Mouse (Mus musculus) neural tube, embryonic 14.5 days (tissue): Measurements from ENCODE around the gene Gm10277. TPM values are rescaled to one million over a fixed set of nuclear protein-coding genes. Genes with fewer than 3 reads are reported as not detected.

Experiments
- ATAC-seq: fragments of 200-750 bp; cut with Nextera tagmentation; 2 replicates; pipeline ENCODE4 v1.8.0; 2017; ENCODE audit warnings: low read depth, mild to moderate bottlenecking, moderate TSS enrichment, moderate library complexity
- H3K27ac ChIP-seq: fragments of 300-500 bp; sonication (generic); 2 replicates; pipeline ENCODE4 v1.5.1; 2014; ENCODE audit warnings: low read depth, mild to moderate bottlenecking, control low read depth, low read length, moderate library complexity, mixed read lengths
- H3K27me3 ChIP-seq: fragments of 300-500 bp; sonication (generic); 2 replicates; pipeline ENCODE4 v1.6.1; 2014; ENCODE audit warnings: low read length; ENCODE audit not compliant: control insufficient read depth, insufficient read depth
- H3K36me3 ChIP-seq: fragments of 300-500 bp; sonication (generic); 2 replicates; pipeline ENCODE4 v1.6.1; 2014; ENCODE audit warnings: low read length, mixed read lengths; ENCODE audit not compliant: control insufficient read depth, insufficient read depth
- H3K4me1 ChIP-seq: fragments of 300-500 bp; sonication (generic); 2 replicates; pipeline ENCODE4 v1.6.1; 2014; ENCODE audit warnings: low read length; ENCODE audit not compliant: control insufficient read depth, insufficient read depth
- H3K4me2 ChIP-seq: fragments of 300-500 bp; sonication (generic); 2 replicates; pipeline ENCODE4 v1.6.1; 2014; ENCODE audit warnings: mild to moderate bottlenecking, low read depth, low read length, control low read depth
- H3K4me3 ChIP-seq: fragments of 300-500 bp; sonication (generic); 2 replicates; pipeline ENCODE4 v1.5.1; 2014; ENCODE audit warnings: low read depth, low read length, control low read depth, mixed read lengths
- H3K9ac ChIP-seq: fragments of 300-500 bp; sonication (generic); replicated peaks from 2 replicates; pipeline ENCODE4 v1.6.1; 2014; ENCODE audit warnings: low read depth, mild to moderate bottlenecking, control low read depth, low read length, mixed read lengths
- H3K9me3 ChIP-seq: fragments of 300-500 bp; sonication (generic); 2 replicates; pipeline ENCODE4 v1.6.1; 2016; ENCODE audit warnings: low read length; ENCODE audit not compliant: control insufficient read depth
- WGBS: fragments of 180-500 bp; shearing (Covaris S2); extraction: QIAGEN DNeasy Blood & Tissue Kit; methylation state at CpG from one replicate; pipeline ENCODE4 v1.1.7; 2014; 5-methylcytosine and 5-hydroxymethylcytosine counted together
- polyA plus RNA-seq: library from polyadenylated mRNA; unstranded; fragments of >200 nt; fragmentation: Nextera tagmentation; extraction: Ambion mirVana; gene quantifications from 2 replicates; pipeline ENCODE4 v1.2.1, GENCODE M21; 2014

Gm10277 gene
- polyA plus RNA-seq, 1 experiment from 2014 or later, result 2.1 TPM

- Histone ChIP-seq H3K9ac (no peak overlapping the region), H3K27ac (no peak overlapping the region), H3K4me1 (peaks cover 17% of the 10 kb centered on the region; the same call in 1 of the 2 replicates), H3K4me3 (no peak overlapping the region), H3K4me2 (no peak overlapping the region), H3K27me3 (peaks cover 3% of the 10 kb centered on the region; the same call in 1 of the 2 replicates), H3K36me3 (peaks cover 40% of the 10 kb centered on the region), H3K9me3 (no peaks in the 10 kb centered on the region)
- ATAC-seq, result peak; percentile 52
- 50% methylated on average over 18 of the region's 18 CpGs for WGBS
Observed at GRCm38 (mm10) chr11:77827241-77827995, 39.9 kb upstream of the Gm10277 start.

- Histone ChIP-seq H3K4me1 (peaks cover 17% of the 10 kb centered on the region; the same call in 1 of the 2 replicates), H3K27me3 (peaks cover 3% of the 10 kb centered on the region; the same call in 1 of the 2 replicates), H3K4me3 (no peak overlapping the region), H3K27ac (peak overlapping the region; percentile 58; the same call in 1 of the 2 replicates), H3K36me3 (peaks cover 35% of the 10 kb centered on the region), H3K9me3 (no peaks in the 10 kb centered on the region), H3K4me2 (no peak overlapping the region), H3K9ac (no peak overlapping the region)
- ATAC-seq, result no peak
- WGBS, result 43% methylated on average over 3 of the region's 3 CpGs
Observed at GRCm38 (mm10) chr11:77826311-77826710, 38.8 kb upstream of the Gm10277 start.

DNA sequence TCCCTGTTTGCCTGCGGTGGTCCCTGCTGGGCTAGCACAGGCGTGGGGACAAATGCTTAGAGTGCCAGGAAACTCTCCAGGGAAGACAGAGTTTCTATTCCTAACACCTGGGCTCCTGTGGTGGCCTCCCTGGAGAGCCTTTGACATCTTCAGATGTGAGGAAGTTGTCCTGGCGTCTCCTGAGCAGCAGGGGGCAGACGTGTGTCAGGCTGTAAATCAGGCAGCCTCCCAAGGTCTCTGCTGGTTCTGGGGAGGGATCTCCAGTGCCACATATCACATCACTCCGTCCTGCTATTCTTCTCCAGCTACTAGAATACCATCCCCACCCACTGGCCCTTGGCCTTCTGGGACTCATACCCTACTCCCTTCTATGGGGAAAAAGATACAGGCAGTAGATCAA is 38.3 kb upstream of the Gm10277 start:
- peaks cover 40% of the 10 kb centered on the region for H3K36me3 ChIP-seq
- no peak overlapping the region for H3K4me3 ChIP-seq
- H3K9me3 ChIP-seq, result no peaks in the 10 kb centered on the region
- H3K27me3 ChIP-seq, result peaks cover 3% of the 10 kb centered on the region; the same call in 1 of the 2 replicates
- H3K4me2 ChIP-seq, result no peak overlapping the region
- no peak for ATAC-seq
- peak overlapping the region; percentile 58; the same call in 1 of the 2 replicates for H3K27ac ChIP-seq
- peaks cover 15% of the 10 kb centered on the region; the same call in 1 of the 2 replicates for H3K4me1 ChIP-seq
- WGBS, result 2% methylated on average over 5 of the region's 5 CpGs
- no peak overlapping the region for H3K9ac ChIP-seq

DNA sequence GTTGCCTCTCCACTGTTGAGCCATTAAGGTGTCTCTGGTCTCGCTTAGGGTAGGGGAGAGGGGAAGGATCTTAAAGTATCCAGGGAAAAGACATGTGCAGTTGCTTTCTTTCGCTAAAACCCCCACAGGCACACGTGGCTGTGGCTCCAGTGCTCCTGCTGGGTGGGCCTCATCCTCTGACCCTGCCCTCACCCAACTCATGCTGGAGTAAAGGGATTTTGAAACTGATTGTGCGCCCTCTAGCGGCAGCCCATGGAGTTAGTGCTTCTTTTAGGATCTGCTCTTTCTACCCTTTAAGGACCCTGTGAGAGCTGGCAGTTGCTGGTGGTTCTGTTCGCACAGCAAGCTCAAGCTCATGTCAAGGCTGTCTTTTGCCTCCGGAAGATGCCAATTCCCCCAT is 35.2 kb upstream of the Gm10277 start:
- H3K4me2 ChIP-seq, result no peak overlapping the region
- no peak overlapping the region for H3K9ac ChIP-seq
- no peak overlapping the region for H3K27ac ChIP-seq
- no peak overlapping the region for H3K4me3 ChIP-seq
- H3K4me1 ChIP-seq, result peaks cover 12% of the 10 kb centered on the region; the same call in 1 of the 2 replicates
- peaks cover 3% of the 10 kb centered on the region; the same call in 1 of the 2 replicates for H3K27me3 ChIP-seq
- peaks cover 48% of the 10 kb centered on the region for H3K36me3 ChIP-seq
- no peaks in the 10 kb centered on the region for H3K9me3 ChIP-seq
- ATAC-seq, result no peak
- 16% methylated on average over 7 of the region's 7 CpGs for WGBS

DNA sequence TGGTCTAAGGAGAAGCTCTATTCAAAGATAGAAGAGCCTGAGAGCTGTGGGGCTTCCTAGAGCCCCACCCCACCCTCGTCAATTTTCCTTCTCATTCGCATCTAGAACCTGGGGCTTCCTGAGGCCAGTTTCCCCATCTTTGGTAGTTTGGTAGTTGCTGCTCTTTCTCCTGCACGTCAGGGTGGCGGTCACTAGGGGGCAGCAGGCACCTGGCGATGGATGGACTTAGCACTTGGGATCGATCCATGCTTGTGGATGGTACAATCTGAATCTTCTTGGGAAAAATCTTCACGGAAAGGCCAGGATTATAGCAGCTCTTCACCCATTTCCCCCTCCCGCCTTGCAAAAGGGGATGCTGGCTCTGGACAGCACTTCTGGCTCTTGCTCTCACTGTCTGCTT is 34.1 kb upstream of the Gm10277 start:
- H3K4me3 ChIP-seq, result no peak overlapping the region
- H3K27me3 ChIP-seq, result peaks cover 3% of the 10 kb centered on the region; the same call in 1 of the 2 replicates
- no peaks in the 10 kb centered on the region for H3K9me3 ChIP-seq
- WGBS, result 13% methylated on average over 8 of the region's 8 CpGs
- H3K9ac ChIP-seq, result no peak overlapping the region
- H3K36me3 ChIP-seq, result peaks cover 50% of the 10 kb centered on the region
- ATAC-seq, result no peak
- H3K4me1 ChIP-seq, result peaks cover 9% of the 10 kb centered on the region; the same call in 1 of the 2 replicates
- no peak overlapping the region for H3K27ac ChIP-seq
- H3K4me2 ChIP-seq, result no peak overlapping the region

DNA sequence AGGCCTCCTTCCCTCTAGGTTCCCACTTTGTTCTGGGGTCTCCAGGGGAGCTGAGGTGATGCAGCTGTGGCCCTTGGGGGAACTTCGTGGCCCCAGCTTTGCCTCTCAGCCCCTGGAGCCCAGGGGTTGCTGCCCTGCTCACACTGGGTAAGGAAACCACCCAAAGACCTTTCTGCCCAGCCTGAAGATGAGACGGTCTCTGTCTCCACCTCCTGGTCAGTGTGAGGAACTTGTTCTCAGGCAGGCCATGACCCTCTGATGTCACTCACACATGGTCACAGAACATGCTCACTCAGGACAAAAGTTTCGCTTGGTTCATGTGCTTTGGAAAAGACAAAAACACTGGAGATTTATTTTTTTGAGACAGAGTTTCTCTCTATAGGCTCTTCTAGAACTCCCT is 28.5 kb upstream of the Gm10277 start:
- H3K4me2 ChIP-seq, result no peak overlapping the region
- no peak overlapping the region for H3K4me3 ChIP-seq
- no peaks in the 10 kb centered on the region for H3K4me1 ChIP-seq
- no peaks in the 10 kb centered on the region for H3K9me3 ChIP-seq
- no peaks in the 10 kb centered on the region for H3K27me3 ChIP-seq
- peaks cover 30% of the 10 kb centered on the region for H3K36me3 ChIP-seq
- no peak overlapping the region for H3K9ac ChIP-seq
- 22% methylated on average over 3 of the region's 3 CpGs for WGBS
- H3K27ac ChIP-seq, result no peak overlapping the region
- ATAC-seq, result 0 out of 2 replicates have a peak, but pooled peaks have one; percentile 50

- Histone ChIP-seq H3K9me3 (no peaks in the 10 kb centered on the region), H3K9ac (no peak overlapping the region), H3K36me3 (peaks cover 19% of the 10 kb centered on the region), H3K4me1 (no peaks in the 10 kb centered on the region), H3K27me3 (no peaks in the 10 kb centered on the region), H3K27ac (no peak overlapping the region), H3K4me2 (no peak overlapping the region), H3K4me3 (no peak overlapping the region)
- 75% methylated on average over 2 of the region's 2 CpGs for WGBS
- ATAC-seq, result no peak
Observed at GRCm38 (mm10) chr11:77813969-77814368, 26.4 kb upstream of the Gm10277 start.

DNA sequence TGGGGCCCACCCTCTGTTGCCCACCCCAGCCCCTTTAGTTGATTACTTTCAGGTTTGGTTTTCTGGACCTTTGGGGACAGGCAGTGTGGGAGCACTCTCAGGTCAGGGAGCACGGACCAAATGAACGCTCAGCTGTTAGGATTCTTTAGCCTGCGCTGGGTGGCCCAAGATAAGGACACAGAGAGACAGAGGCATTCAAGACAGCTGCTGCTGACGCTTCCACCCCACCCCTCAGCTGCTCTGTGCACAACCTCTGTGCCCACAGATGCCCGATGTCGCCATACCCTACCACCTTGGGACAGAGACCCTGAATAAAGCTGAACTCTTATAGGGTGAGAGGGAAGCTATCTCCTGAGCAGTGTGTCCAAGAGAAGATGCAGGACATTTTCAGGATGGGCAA is 22.5 kb upstream of the Gm10277 start:
- H3K4me2 ChIP-seq, result no peak overlapping the region
- H3K36me3 ChIP-seq, result peaks cover 5% of the 10 kb centered on the region; the same call in 1 of the 2 replicates
- H3K4me1 ChIP-seq, result peaks cover 6% of the 10 kb centered on the region; the same call in 1 of the 2 replicates
- no peak overlapping the region for H3K27ac ChIP-seq
- no peak overlapping the region for H3K9ac ChIP-seq
- ATAC-seq, result no peak
- 93% methylated on average over 6 of the region's 6 CpGs for WGBS
- H3K4me3 ChIP-seq, result no peak overlapping the region
- H3K27me3 ChIP-seq, result no peaks in the 10 kb centered on the region
- H3K9me3 ChIP-seq, result no peaks in the 10 kb centered on the region

DNA sequence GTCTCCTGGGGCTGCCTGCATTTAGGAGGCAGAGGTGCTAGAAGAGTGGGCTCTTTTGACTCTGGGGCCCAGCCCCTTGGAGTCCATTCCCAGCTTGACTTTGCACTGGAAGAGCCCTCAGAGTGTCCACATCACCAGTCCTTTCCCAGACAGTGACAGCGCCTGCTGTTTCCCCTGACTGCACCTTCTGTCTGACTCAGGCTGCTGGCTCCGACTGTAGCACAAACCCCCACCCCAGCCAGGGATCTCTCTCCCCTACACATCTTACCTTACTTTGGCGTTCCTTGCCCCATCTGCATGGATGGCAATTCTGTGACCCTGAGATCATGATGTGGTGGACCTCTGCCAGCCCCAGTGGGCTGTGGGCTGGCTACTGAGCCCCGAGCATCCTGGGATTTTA is 21.7 kb upstream of the Gm10277 start:
- WGBS, result 76% methylated on average over 4 of the region's 4 CpGs
- Histone ChIP-seq H3K9me3 (no peaks in the 10 kb centered on the region), H3K27ac (no peak overlapping the region), H3K4me2 (no peak overlapping the region), H3K36me3 (peaks cover 5% of the 10 kb centered on the region; the same call in 1 of the 2 replicates), H3K27me3 (no peaks in the 10 kb centered on the region), H3K4me1 (peaks cover 6% of the 10 kb centered on the region; the same call in 1 of the 2 replicates), H3K9ac (no peak overlapping the region), H3K4me3 (no peak overlapping the region)
- no peak for ATAC-seq
